Mouse (Mus musculus) liver, postnatal 0 days (tissue): ENCODE measurements around the gene Zfp280d. TPM values are rescaled to one million over a fixed set of nuclear protein-coding genes. Genes with fewer than 3 reads are reported as not detected.

Experiments
- ATAC-seq: fragments of 200-750 bp; cut with Nextera tagmentation; 2 replicates; pipeline ENCODE4 v1.8.0; 2017; ENCODE audit warnings: mild to moderate bottlenecking, moderate library complexity
- DNase-seq: peaks from one replicate; pipeline ENCODE4 v3.0.0-alpha.2; 2016
- H3K27ac ChIP-seq: fragments of 300-500 bp; sonication (generic); 2 replicates; pipeline ENCODE4 v1.5.1; 2014; ENCODE audit warnings: antibody characterized with exemption, moderate library complexity, mild to moderate bottlenecking, low read depth
- H3K27me3 ChIP-seq: fragments of 300-500 bp; sonication (generic); 2 replicates; pipeline ENCODE4 v1.6.1; 2014; ENCODE audit warnings: low read length, control low read depth, mixed read lengths; ENCODE audit not compliant: insufficient read depth
- H3K36me3 ChIP-seq: fragments of 300-500 bp; sonication (generic); replicated peaks from 2 replicates; pipeline ENCODE4 v1.6.1; 2014; ENCODE audit warnings: mild to moderate bottlenecking, control low read depth, low read length, moderate library complexity, mixed read lengths; ENCODE audit not compliant: insufficient read depth
- H3K4me1 ChIP-seq: fragments of 300-500 bp; sonication (generic); 2 replicates; pipeline ENCODE4 v1.6.1; 2014; ENCODE audit warnings: antibody characterized with exemption, mild to moderate bottlenecking, control low read depth; ENCODE audit not compliant: insufficient read depth
- H3K4me2 ChIP-seq: fragments of 300-500 bp; sonication (generic); 2 replicates; pipeline ENCODE4 v1.6.1; 2014; ENCODE audit warnings: low read depth, mild to moderate bottlenecking, low read length, moderate library complexity, mixed read lengths
- H3K4me3 ChIP-seq: fragments of 300-500 bp; sonication (generic); 2 replicates; pipeline ENCODE4 v1.5.1; 2014; ENCODE audit warnings: low read depth, low read length
- H3K9ac ChIP-seq: fragments of 300-500 bp; sonication (generic); replicated peaks from 2 replicates; pipeline ENCODE4 v1.6.1; 2014; ENCODE audit warnings: mild to moderate bottlenecking, moderate library complexity
- H3K9me3 ChIP-seq: fragments of 300-500 bp; sonication (generic); 2 replicates; pipeline ENCODE4 v1.6.1; 2016; ENCODE audit warnings: mild to moderate bottlenecking, control low read depth, low read length, mixed read lengths
- CTCF ChIP-seq: sonication (generic); IDR thresholded peaks from 2 replicates; pipeline ENCODE4 v1.5.1; 2016; ENCODE audit warnings: antibody characterized with exemption, low read depth
- EP300 ChIP-seq: IDR thresholded peaks from 2 replicates; pipeline ENCODE4 v1.6.1; 2016; ENCODE audit warnings: antibody characterized with exemption, low read depth, mild to moderate bottlenecking
- WGBS: fragments of 180-500 bp; shearing (Covaris S2); extraction: QIAGEN DNeasy Blood & Tissue Kit; methylation state at CpG from one replicate; pipeline ENCODE4 v1.1.7; 2014; ENCODE audit not compliant: insufficient replicate concordance; 5-methylcytosine and 5-hydroxymethylcytosine counted together
- polyA plus RNA-seq: library from polyadenylated mRNA; unstranded; fragments of >200 nt; fragmentation: Nextera tagmentation; extraction: Ambion mirVana; gene quantifications from 2 replicates; pipeline ENCODE4 v1.2.1, GENCODE M21; 2015

The Zfp280d gene
- polyA plus RNA-seq, 1 experiment from 2014 or later, result 6.9 TPM

DNA sequence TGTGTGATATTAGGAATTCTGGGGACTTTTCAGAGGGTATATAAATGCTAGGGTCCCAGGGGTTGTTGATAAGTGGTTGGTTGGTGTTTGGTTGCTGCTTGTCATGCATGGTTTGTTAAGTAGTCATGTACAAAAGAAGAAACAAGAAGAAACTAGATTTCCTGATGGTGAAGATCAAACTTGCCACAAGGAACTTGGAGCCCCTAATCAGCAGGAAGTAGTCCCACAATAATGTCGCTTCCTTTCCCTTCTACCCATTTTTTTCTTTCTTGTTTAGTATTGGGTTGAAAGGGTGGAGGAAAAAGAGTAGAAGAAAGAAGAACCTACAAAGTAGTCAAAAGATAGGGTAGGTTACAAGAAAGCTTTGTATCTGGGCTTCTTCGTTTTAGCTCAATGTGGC, 13.0 kb downstream of the Zfp280d start:
- TF ChIP-seq CTCF (no peak), EP300 (no peak)
- DNase-seq, result no peak
- H3K4me1 ChIP-seq, result peaks cover 8% of the 10 kb centered on the region
- H3K27ac ChIP-seq, result no peak overlapping the region
- no peaks in the 10 kb centered on the region for H3K27me3 ChIP-seq
- WGBS, result 51% methylated on average over 2 of the region's 2 CpGs
- H3K4me3 ChIP-seq, result no peak overlapping the region
- no peaks in the 10 kb centered on the region for H3K9me3 ChIP-seq
- ATAC-seq, result no peak
- no peak overlapping the region for H3K4me2 ChIP-seq
- H3K9ac ChIP-seq, result no peak overlapping the region
- peaks cover 3% of the 10 kb centered on the region; the same call in 1 of the 2 replicates for H3K36me3 ChIP-seq

DNA sequence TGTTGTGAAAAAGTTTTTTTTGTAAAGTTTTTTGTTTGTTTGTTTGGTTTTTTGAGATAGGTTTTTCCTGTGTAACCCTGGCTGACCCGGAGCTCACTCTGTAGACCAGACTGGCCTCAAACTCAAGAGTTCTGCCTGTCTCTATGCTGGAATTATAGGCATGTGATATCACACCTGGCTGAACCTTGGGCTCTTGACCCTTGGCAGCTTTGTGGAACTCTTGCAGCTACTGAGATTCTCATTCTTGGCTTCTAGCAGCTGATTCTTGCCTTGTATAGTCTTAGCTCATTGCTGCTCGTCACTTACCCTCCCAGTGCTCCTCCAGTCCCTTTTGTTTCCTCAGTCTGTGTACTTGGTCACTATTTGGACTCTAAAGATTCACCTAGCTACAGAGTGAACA, 13.6 kb downstream of the Zfp280d start:
- 77% methylated on average over 2 of the region's 2 CpGs for WGBS
- peaks cover 3% of the 10 kb centered on the region; the same call in 1 of the 2 replicates for H3K36me3 ChIP-seq

DNA sequence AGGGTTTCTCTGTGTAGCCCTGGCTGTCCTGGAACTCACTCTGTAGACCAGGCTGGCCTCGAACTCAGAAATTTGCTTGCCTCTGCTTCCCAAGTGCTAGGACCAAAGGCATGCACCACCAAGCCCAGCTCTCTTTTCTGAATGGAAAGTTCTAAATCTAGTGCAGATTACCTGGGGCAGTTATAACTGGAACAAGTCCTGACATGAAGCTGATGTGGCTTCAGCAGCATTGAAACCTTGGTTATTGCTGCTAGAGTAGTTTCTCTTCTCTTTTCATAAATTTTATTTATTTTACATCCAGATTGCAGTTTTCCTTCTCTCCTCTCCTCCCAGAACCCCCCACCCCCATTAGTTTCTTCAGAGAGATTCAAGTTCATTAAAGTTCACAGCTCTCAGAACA, 14.4 kb downstream of the Zfp280d start:
- H3K9ac ChIP-seq, result no peak overlapping the region
- H3K36me3 ChIP-seq, result peaks cover 3% of the 10 kb centered on the region; the same call in 1 of the 2 replicates
- no peaks in the 10 kb centered on the region for H3K27me3 ChIP-seq
- 88% methylated on average over 1 of the region's 1 CpGs for WGBS
- no peak overlapping the region for H3K4me2 ChIP-seq
- TF ChIP-seq EP300, result no peak
- no peak for TF ChIP-seq CTCF
- H3K4me1 ChIP-seq, result peaks cover 8% of the 10 kb centered on the region
- no peak overlapping the region for H3K27ac ChIP-seq
- H3K9me3 ChIP-seq, result no peaks in the 10 kb centered on the region
- no peak overlapping the region for H3K4me3 ChIP-seq
- no peak for ATAC-seq
- DNase-seq, result no peak

More for the DNA sequence above, 13.6 kb downstream of the Zfp280d start:
- DNase-seq (no peak), ATAC-seq (no peak)
- TF ChIP-seq EP300 (no peak), CTCF (no peak)
- Histone ChIP-seq H3K27me3 (no peaks in the 10 kb centered on the region), H3K9ac (no peak overlapping the region), H3K4me3 (no peak overlapping the region), H3K4me2 (no peak overlapping the region), H3K9me3 (no peaks in the 10 kb centered on the region), H3K27ac (no peak overlapping the region), H3K4me1 (peaks cover 8% of the 10 kb centered on the region)

DNA sequence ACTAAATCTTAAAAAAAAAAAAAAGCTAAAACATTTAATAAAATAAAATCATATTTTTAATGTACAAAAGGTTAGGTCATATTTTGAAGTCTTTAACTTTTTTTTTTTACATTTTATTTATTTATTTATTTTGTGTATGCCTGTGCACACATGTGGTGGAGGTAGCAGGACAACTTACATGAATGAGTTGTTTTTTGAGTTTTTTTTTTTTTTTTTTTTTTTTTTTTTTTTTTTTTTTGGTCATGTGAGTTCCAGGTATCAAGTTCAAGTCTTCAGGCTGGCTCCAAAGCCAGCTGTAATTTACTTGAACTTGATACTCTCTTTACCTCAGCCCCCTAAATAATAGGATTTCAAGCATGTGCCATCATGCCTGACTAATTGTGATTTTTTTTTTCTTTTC, 19.4 kb downstream of the Zfp280d start:
- Histone ChIP-seq H3K4me3 (no peak overlapping the region), H3K9ac (no peak overlapping the region), H3K4me2 (no peak overlapping the region), H3K4me1 (no peaks in the 10 kb centered on the region), H3K27ac (no peak overlapping the region), H3K36me3 (peaks cover 3% of the 10 kb centered on the region; the same call in 1 of the 2 replicates), H3K27me3 (no peaks in the 10 kb centered on the region), H3K9me3 (no peaks in the 10 kb centered on the region)
- no peak for DNase-seq
- ATAC-seq, result no peak
- TF ChIP-seq CTCF (no peak), EP300 (no peak)

DNA sequence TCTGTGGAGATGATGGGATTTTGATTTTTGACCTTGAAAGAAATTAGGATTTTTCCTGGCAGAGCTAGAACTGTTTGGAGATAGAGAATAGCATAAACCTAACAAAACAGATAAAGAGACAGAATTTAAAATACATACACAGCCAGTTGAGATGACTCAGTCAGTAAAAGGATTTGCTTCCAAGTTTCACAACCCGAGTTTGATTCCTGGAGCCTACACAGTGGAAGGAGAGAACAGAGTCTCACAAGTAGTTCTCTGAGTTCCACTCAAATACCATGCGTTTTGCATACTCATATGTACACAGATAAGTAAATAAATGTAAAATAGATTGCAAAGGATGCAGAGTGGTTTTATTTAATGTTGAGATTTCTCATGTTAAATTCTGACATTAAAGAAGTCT, 35.1 kb downstream of the Zfp280d start:
- 75% methylated on average over 2 of the region's 2 CpGs for WGBS
- H3K36me3 ChIP-seq, result peaks cover 25% of the 10 kb centered on the region

DNA sequence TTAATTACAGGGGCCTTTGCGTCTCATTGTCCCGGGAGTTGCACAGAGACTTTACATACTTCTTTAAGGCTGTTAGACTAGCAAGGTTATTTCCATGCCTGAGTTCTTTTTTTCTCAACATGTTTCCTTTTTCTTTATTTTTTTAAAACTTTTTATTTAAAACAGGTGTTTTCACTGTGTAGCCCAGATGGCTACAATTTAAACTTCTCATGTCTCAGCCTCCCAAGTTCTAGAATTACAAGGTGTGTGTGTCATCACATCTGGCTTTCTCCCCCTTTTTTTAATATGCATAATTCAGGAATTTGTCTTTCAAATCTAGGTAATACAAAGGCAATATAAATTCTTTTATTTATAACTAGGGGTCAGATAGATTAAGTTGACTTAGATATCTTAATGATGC, 58.6 kb downstream of the Zfp280d start:
- no peak for TF ChIP-seq CTCF
- no peak for TF ChIP-seq EP300
- H3K27me3 ChIP-seq, result no peaks in the 10 kb centered on the region

More for the DNA sequence above, 35.1 kb downstream of the Zfp280d start:
- Histone ChIP-seq H3K4me3 (no peak overlapping the region), H3K9me3 (no peaks in the 10 kb centered on the region), H3K4me1 (no peaks in the 10 kb centered on the region), H3K4me2 (no peak overlapping the region), H3K27ac (no peak overlapping the region), H3K27me3 (no peaks in the 10 kb centered on the region), H3K9ac (no peak overlapping the region)
- DNase-seq (no peak), ATAC-seq (no peak)
- TF ChIP-seq EP300 (no peak), CTCF (no peak)

DNA sequence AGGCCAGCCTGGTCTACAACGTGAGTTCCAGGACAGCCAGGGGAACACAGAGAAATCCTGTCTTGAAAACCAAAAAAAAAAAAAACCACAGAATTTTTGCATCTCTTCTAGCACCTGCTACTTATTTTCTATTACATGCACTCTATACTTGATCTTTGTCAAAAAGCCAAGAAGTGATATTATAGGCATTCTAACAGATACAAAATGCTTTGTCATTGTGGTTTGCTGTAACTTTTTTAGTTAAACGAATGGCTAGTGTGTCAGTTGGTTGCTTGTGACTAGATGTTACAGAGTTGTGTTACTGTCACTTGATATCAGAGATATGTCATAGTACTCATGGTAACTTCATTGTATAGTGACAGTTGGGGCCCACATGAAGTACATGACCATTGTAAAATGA, 61.4 kb downstream of the Zfp280d start:
- no peak for DNase-seq
- 49% methylated on average over 2 of the region's 2 CpGs for WGBS

More for the DNA sequence above, 58.6 kb downstream of the Zfp280d start:
- 92% methylated on average over 2 of the region's 2 CpGs for WGBS
- Histone ChIP-seq H3K9ac (no peak overlapping the region), H3K9me3 (no peaks in the 10 kb centered on the region), H3K4me1 (0 out of 2 replicates have a peak, but pooled peaks cover 2% of the 10 kb centered on the region), H3K4me3 (no peak overlapping the region), H3K36me3 (peaks cover 34% of the 10 kb centered on the region), H3K27ac (no peak overlapping the region), H3K4me2 (no peak overlapping the region)
- ATAC-seq (no peak), DNase-seq (no peak)

More for the DNA sequence above, 61.4 kb downstream of the Zfp280d start:
- TF ChIP-seq CTCF (no peak), EP300 (peak; percentile 73)
- Histone ChIP-seq H3K9me3 (no peaks in the 10 kb centered on the region), H3K27me3 (no peaks in the 10 kb centered on the region), H3K4me1 (0 out of 2 replicates have a peak, but pooled peaks cover 2% of the 10 kb centered on the region), H3K36me3 (peaks cover 35% of the 10 kb centered on the region), H3K4me3 (no peak overlapping the region), H3K27ac (no peak overlapping the region), H3K4me2 (no peak overlapping the region), H3K9ac (no peak overlapping the region)
- ATAC-seq, result no peak; the same call in 1 of the 2 replicates
